Mouse (Mus musculus) heart, postnatal 36 days (tissue): ENCODE results near the gene Tgtp1. TPM values are rescaled to one million over a fixed set of nuclear protein-coding genes. Genes with fewer than 3 reads are reported as not detected.
"Not testable (repeated sequence)": the region's sequence is repeated elsewhere in the genome, so short reads cannot be mapped to it uniquely, and the experiment has no call there.

Experiments
- DNase-seq, 2 experiments: peaks; one replicate each; pipeline ENCODE4 v3.0.0; 2021 to 2022
- intact Hi-C: fragments of 180-260 bp; cut with DNase I; formaldehyde crosslinking; loops from one replicate; pipeline ENCODE4 v1.15.1; 2025
- total RNA-seq, 2 experiments: library from RNA; stranded (reverse); gene quantifications; 2 replicates each; pipeline ENCODE4 v1.2.3; 2021

The Tgtp1 gene
- total RNA-seq: 1 to 10 TPM; 1.8 to 5.3 TPM

- DNase-seq, intact Hi-C loops: not testable (repeated sequence)
These were observed at the start of gene Tgtp1 for GRCm38 (mm10) chr11:48994018-48994417. Gene Tgtp1, minus strand, starts transcription at chr11:48994172.

GRCm38 (mm10) chr11:49012074-49012473, 18.1 kb upstream of the Tgtp1 start:
- intact Hi-C loops, DNase-seq: not testable (repeated sequence)

DNA sequence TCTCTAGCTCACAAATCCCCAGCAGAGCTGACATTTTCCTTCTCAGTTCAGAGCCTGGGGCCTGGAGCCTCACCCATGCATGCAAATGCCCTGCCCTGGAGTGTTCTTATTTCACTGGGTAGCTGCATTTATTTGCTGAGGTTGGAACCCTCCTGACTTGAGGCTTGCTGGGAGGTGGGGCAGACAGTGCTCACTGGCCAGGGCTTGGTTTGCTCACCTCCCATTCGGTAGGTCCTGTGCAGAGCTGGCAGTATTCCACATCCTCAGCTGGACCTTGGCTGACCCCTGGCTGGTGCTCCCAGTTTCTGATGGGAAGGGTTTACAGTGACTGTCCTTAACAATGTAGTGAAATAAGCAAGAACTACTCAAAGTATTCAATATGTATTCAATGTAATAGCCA, 12.8 kb upstream of the Tgtp1 start:
- intact Hi-C loops, DNase-seq: not testable (repeated sequence)

DNA sequence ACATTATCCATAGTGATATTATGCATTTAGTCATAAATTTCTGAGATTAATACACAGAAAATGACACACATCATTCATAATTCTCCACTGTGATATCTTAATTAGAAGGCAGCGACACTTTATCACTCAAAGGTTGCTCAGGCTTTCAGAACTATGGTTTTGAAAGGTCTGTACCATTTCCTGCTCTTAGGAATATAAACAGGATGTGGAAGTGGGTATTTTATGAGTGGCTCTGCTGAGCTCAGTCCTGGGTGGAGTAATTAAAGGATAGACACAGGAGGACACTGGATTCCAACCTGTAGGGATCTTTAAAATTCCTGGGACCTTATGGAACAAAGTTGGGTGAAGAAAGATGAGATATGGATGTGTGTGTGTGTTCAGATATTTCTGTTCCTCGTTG, 12.3 kb upstream of the Tgtp1 start:
- intact Hi-C loops, DNase-seq: not testable (repeated sequence)

DNA sequence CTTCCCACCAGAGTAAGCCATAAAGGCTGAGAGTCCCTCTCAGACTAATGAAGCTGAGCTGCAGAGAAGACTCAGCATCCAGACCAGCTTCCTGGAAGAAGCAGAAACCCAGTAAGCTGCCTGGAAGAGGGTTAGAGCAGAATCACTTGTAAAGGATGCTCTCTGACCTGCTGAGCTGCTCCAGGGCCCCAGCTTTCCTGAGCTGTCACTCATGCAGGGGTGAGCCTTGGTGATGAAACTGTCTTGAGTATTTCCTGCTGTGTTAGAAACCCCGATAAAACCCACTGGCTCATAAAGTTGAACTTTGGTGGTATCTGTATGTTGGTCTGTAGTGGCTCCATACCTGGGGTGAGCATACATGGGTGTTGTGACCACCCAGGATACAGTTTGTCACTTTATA, 6.4 kb upstream of the Tgtp1 start:
- intact Hi-C loops, DNase-seq: not testable (repeated sequence)

- DNase-seq, intact Hi-C loops: not testable (repeated sequence)
These were observed 676 bp downstream of the Tgtp1 start for GRCm38 (mm10) chr11:48993296-48993695.

- intact Hi-C loops: not testable (repeated sequence)
- peak in 1 of 2 experiments; percentile 13 for DNase-seq
These were observed 2.0 kb downstream of the Tgtp1 start, which contains the start of gene Gm12185 for GRCm38 (mm10) chr11:48991740-48992520. Gene Gm12185, minus strand, starts transcription at chr11:48992226.

- intact Hi-C loops: not testable (repeated sequence)
These were observed 4.0 kb downstream of the Tgtp1 start for GRCm38 (mm10) chr11:48989981-48990380.

GRCm38 (mm10) chr11:48988219-48988618, 5.8 kb downstream of the Tgtp1 start:
- intact Hi-C loops: not testable (repeated sequence)

More at GRCm38 (mm10) chr11:48989981-48990380, 4.0 kb downstream of the Tgtp1 start:
- DNase-seq: not testable (repeated sequence)

GRCm38 (mm10) chr11:48982848-48983247, 11.1 kb downstream of the Tgtp1 start:
- intact Hi-C loops: not testable (repeated sequence)

More at GRCm38 (mm10) chr11:48988219-48988618, 5.8 kb downstream of the Tgtp1 start:
- not testable (repeated sequence) for DNase-seq

DNA sequence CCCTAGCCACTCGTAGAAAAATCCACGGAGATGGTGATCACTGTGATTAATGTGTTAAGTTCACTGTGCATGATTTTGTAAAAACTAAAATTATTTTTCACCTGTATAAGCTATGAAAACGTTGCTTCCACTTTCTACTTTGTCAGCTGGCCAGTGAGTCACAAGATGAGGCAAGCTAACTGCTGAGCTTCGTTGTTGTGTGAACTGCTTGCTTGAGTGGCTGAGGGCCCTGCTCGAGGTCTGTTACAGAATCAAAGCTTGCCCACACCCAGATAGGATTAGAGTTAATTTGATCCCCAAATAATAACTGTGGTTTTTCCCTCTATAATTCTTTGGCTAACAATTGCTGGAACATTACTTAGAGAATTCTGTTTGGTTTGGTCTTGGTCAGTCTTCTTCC, 13.9 kb downstream of the Tgtp1 start:
- intact Hi-C loops, DNase-seq: not testable (repeated sequence)

More at GRCm38 (mm10) chr11:48982848-48983247, 11.1 kb downstream of the Tgtp1 start:
- DNase-seq: not testable (repeated sequence)

GRCm38 (mm10) chr11:48979251-48979650, 14.7 kb downstream of the Tgtp1 start, which contains the start of gene 9930111J21Rik1:
Gene 9930111J21Rik1, minus strand, starts transcription at chr11:48979398.
- DNase-seq, intact Hi-C loops: not testable (repeated sequence)

GRCm38 (mm10) chr11:48978240-48978939, 15.6 kb downstream of the Tgtp1 start, which contains the start of gene Olfr56:
Gene Olfr56, plus strand, starts transcription at chr11:48978889.
- DNase-seq, intact Hi-C loops: not testable (repeated sequence)

- DNase-seq: not testable (repeated sequence)
These were observed 19.3 kb downstream of the Tgtp1 start for GRCm38 (mm10) chr11:48974686-48975085.

DNA sequence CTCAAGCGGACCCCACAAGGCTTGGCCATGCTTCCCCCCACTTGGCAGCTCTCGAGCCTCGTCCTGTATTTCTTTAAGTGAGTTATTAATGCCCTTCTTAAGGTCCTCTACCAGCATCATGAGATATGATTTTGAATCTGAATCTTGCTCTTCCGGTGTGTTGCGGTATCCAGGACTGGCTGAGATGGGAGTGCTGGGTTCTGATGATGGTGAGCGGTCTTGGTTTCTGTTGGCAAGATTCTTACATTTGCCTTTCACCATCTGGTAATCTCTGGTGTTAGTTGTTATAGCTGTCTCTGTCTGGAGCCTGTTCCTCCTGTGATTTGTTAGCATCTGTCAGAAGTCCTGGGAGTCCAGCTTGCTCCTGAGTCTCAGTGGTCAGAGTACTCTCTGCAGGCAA, 47.9 kb downstream of the Tgtp1 start, which contains the start of gene Psme2b:
Gene Psme2b, minus strand, starts transcription at position 101 of the 400 bp plus-strand sequence.
- intact Hi-C loops, DNase-seq: not testable (repeated sequence)

More at GRCm38 (mm10) chr11:48974686-48975085, 19.3 kb downstream of the Tgtp1 start:
- intact Hi-C loops: not testable (repeated sequence)

GRCm38 (mm10) chr11:48939286-48939685, 54.7 kb downstream of the Tgtp1 start:
- intact Hi-C loops, DNase-seq: not testable (repeated sequence)

Other genes with a start within 250 kb of the Tgtp1 start
- gene Rack1, start 193.8 kb downstream of the Tgtp1 start, total RNA-seq: 100 to 1,000 TPM; 385 to 411 TPM
- 10 to 100 TPM; 21.0 to 22.7 TPM for gene Trim41, start 176.8 kb downstream of the Tgtp1 start, total RNA-seq
- 10 to 100 TPM; 17.8 to 26.2 TPM for gene Trim7, start 168.0 kb downstream of the Tgtp1 start, total RNA-seq
- gene Gm12184, start 167.5 kb downstream of the Tgtp1 start, total RNA-seq: 1 to 10 TPM; 3.5 to 3.9 TPM
- gene Irgm1, start 122.5 kb downstream of the Tgtp1 start, total RNA-seq: 10 to 100 TPM; 12.5 to 13.5 TPM
- gene Gm5431, start 92.0 kb downstream of the Tgtp1 start, total RNA-seq: 1 to 10 TPM in 1 of 2 experiments, under 1 TPM in 1; 0.86 to 3.0 TPM
- 1 to 10 TPM; 3.3 to 5.3 TPM for gene Psme2b, start 48.0 kb downstream of the Tgtp1 start, total RNA-seq
- gene Olfr56, start 15.3 kb downstream of the Tgtp1 start, total RNA-seq: not detected
- gene 9930111J21Rik1, start 14.8 kb downstream of the Tgtp1 start, total RNA-seq: 1 to 10 TPM; 5.4 to 6.3 TPM
- gene Gm12185, start 1.9 kb downstream of the Tgtp1 start, total RNA-seq: 1 to 10 TPM in 1 of 2 experiments, under 1 TPM in 1; 0.97 to 1.8 TPM
- gene 9930111J21Rik2, start 57.1 kb upstream of the Tgtp1 start, total RNA-seq: 1 to 10 TPM; 6.0 to 8.0 TPM
- 1 to 10 TPM in 1 of 2 experiments, under 1 TPM in 1; 0.28 to 3.8 TPM for gene Tgtp2, start 70.0 kb upstream of the Tgtp1 start, total RNA-seq
- gene Ifi47, start 82.4 kb upstream of the Tgtp1 start, total RNA-seq: 1 to 10 TPM; 2.3 to 2.7 TPM
- 1 to 10 TPM; 1.5 TPM for gene Olfr1396, start 120.7 kb upstream of the Tgtp1 start, total RNA-seq
- not detected for gene Olfr1395, start 148.1 kb upstream of the Tgtp1 start, total RNA-seq
- gene Olfr1394, start 160.2 kb upstream of the Tgtp1 start, total RNA-seq: not detected
- 10 to 100 TPM; 34.7 to 38.5 TPM for gene Btnl9, start 193.0 kb upstream of the Tgtp1 start, total RNA-seq
- 10 to 100 TPM; 25.8 to 26.8 TPM for gene Zfp62, start 209.1 kb upstream of the Tgtp1 start, total RNA-seq